Mouse (Mus musculus): ENCODE data around the gene BC029722. TPM values are rescaled to one million over a fixed set of nuclear protein-coding genes. Genes with fewer than 3 reads are reported as not detected.

BC029722 gene
- polyA plus RNA-seq, 1 experiment from 2014 or later, result 28.4 TPM

DNA sequence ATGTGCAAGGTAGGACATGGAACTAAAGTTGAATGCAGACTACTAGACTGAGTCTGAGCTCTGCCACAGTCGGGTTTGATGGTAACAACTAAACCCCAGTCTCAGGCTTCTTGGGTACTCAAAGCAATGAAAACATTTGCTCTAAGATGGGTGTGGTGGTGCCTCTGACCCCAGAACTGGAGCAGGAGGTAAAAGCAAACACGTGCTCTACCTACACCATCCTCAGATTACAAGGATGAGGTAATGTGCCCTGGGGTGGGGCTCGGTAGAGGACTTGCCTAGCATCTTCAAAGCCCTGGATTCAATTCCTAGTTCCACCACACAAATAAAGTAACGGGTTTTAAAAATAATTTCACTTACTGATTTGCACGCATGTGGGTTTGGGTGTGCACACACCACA is 33.3 kb upstream of the BC029722 start:
- DNase-seq (ENCODE audit: low spot score), result no peak
- ATAC-seq (replicated peaks; ENCODE audit: low FRiP score, low read depth), result no peak
- no peak overlapping the region for H3K4me3 ChIP-seq (replicated peaks; ENCODE audit: low read depth, low read length)
- no peaks in the 10 kb centered on the region for H3K4me1 ChIP-seq (replicated peaks; ENCODE audit: insufficient read depth, low read length)
- peaks cover 28% of the 10 kb centered on the region; the same call in 1 of the 2 replicates for H3K36me3 ChIP-seq (ENCODE audit: insufficient read depth, low read length)
- TF ChIP-seq CTCF (IDR thresholded peaks at IDR 0.05; ENCODE audit: low read depth), result no peak
- no peaks in the 10 kb centered on the region for H3K9me3 ChIP-seq (replicated peaks; ENCODE audit: low read length)
- no peak overlapping the region for H3K4me2 ChIP-seq (ENCODE audit: low read length)
- 65% methylated on average over 5 of the region's 5 CpGs for WGBS
- no peak overlapping the region for H3K9ac ChIP-seq (ENCODE audit: low read depth, low read length)
- H3K27me3 ChIP-seq (ENCODE audit: insufficient read depth, low read length), result no peaks in the 10 kb centered on the region
- no peak overlapping the region for H3K27ac ChIP-seq

DNA sequence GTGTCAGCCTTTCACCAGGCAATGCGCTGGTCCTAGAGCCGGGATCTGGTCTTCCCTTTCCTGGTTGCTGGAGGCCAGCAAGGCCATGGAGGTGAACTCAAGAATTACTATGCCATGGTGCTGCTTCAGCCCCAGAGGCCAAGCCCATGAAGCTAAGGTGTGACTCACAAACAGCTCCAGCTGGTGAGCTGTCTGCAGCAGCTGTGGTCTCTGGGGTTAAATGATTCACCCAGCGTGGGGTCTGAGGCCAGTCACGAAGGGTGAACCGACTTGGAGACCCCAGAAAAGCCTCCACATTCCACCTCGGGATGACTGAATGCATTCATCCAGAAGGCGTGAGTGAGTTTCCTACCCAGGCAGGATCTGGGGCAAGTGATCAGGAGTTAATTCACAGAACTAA is 30.9 kb upstream of the BC029722 start:
- WGBS, result 80% methylated on average over 7 of the region's 7 CpGs

DNA sequence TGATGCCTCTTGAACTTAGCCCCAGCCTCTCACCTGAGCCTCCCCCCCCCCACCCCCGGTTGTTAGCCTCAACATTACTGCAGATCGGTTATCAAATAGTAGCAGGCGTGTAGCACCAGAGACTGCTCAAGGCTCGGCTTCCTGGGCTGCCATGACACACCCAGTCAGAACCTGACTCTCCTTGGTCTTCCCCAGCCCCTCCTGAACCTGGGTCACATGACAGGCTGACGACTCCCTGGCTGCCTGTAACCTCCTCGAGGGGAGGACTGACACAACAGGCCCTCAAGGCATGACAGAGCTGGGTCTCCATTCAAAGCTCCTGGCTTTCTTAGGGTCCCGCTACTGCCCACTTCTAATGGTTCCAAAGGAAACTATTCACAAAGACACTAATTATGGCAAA is 30.2 kb upstream of the BC029722 start:
- ATAC-seq (replicated peaks; ENCODE audit: low FRiP score, low read depth) (no peak), DNase-seq (ENCODE audit: low spot score) (no peak)
- Histone ChIP-seq H3K9me3 (replicated peaks; ENCODE audit: low read length) (no peaks in the 10 kb centered on the region), H3K4me1 (replicated peaks; ENCODE audit: insufficient read depth, low read length) (no peaks in the 10 kb centered on the region), H3K27ac (no peak overlapping the region), H3K4me2 (ENCODE audit: low read length) (no peak overlapping the region), H3K9ac (ENCODE audit: low read depth, low read length) (no peak overlapping the region), H3K36me3 (ENCODE audit: insufficient read depth, low read length) (peaks cover 47% of the 10 kb centered on the region), H3K4me3 (replicated peaks; ENCODE audit: low read depth, low read length) (no peak overlapping the region), H3K27me3 (ENCODE audit: insufficient read depth, low read length) (no peaks in the 10 kb centered on the region)
- no peak for TF ChIP-seq CTCF (IDR thresholded peaks at IDR 0.05; ENCODE audit: low read depth)
- 56% methylated on average over 7 of the region's 7 CpGs for WGBS

More for the DNA sequence above, 30.9 kb upstream of the BC029722 start:
- DNase-seq (ENCODE audit: low spot score), result no peak
- peaks cover 47% of the 10 kb centered on the region for H3K36me3 ChIP-seq (ENCODE audit: insufficient read depth, low read length)
- no peaks in the 10 kb centered on the region for H3K9me3 ChIP-seq (replicated peaks; ENCODE audit: low read length)
- H3K27ac ChIP-seq, result no peak overlapping the region
- H3K4me1 ChIP-seq (replicated peaks; ENCODE audit: insufficient read depth, low read length), result no peaks in the 10 kb centered on the region
- no peak for ATAC-seq (replicated peaks; ENCODE audit: low FRiP score, low read depth)
- no peak overlapping the region for H3K4me2 ChIP-seq (ENCODE audit: low read length)
- no peak overlapping the region for H3K9ac ChIP-seq (ENCODE audit: low read depth, low read length)
- TF ChIP-seq CTCF (IDR thresholded peaks at IDR 0.05; ENCODE audit: low read depth), result no peak
- no peak overlapping the region for H3K4me3 ChIP-seq (replicated peaks; ENCODE audit: low read depth, low read length)
- H3K27me3 ChIP-seq (ENCODE audit: insufficient read depth, low read length), result no peaks in the 10 kb centered on the region

DNA sequence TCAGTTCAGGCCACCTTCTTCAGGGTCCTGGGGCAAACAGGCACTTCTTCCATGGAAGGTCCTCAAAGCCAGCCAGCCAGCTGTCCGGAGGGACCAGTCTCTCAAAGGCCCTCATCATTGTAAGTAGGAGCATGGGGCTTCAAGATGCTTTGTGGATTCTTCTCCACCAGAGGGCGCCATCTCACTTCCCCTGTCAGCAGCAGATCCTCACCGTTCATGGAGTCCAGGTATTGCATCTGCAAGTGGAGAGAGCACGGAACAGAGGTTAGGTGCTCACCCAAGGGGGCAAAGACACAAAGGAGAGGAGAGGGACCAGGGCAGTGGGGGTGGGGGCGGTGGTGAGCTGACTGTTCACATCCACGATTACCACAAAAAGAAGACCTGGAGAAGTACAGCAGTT is 29.1 kb upstream of the BC029722 start:
- no peaks in the 10 kb centered on the region for H3K27me3 ChIP-seq (ENCODE audit: insufficient read depth, low read length)
- DNase-seq (ENCODE audit: low spot score) (peak; percentile 89), ATAC-seq (replicated peaks; ENCODE audit: low FRiP score, low read depth) (no peak)
- H3K27ac ChIP-seq, result no peak overlapping the region
- TF ChIP-seq CTCF (IDR thresholded peaks at IDR 0.05; ENCODE audit: low read depth), result peak; percentile 97
- no peak overlapping the region for H3K9ac ChIP-seq (ENCODE audit: low read depth, low read length)
- no peaks in the 10 kb centered on the region for H3K4me1 ChIP-seq (replicated peaks; ENCODE audit: insufficient read depth, low read length)
- no peaks in the 10 kb centered on the region for H3K9me3 ChIP-seq (replicated peaks; ENCODE audit: low read length)
- peaks cover 42% of the 10 kb centered on the region for H3K36me3 ChIP-seq (ENCODE audit: insufficient read depth, low read length)
- no peak overlapping the region for H3K4me2 ChIP-seq (ENCODE audit: low read length)
- H3K4me3 ChIP-seq (replicated peaks; ENCODE audit: low read depth, low read length), result no peak overlapping the region
- WGBS, result 27% methylated on average over 6 of the region's 6 CpGs

DNA sequence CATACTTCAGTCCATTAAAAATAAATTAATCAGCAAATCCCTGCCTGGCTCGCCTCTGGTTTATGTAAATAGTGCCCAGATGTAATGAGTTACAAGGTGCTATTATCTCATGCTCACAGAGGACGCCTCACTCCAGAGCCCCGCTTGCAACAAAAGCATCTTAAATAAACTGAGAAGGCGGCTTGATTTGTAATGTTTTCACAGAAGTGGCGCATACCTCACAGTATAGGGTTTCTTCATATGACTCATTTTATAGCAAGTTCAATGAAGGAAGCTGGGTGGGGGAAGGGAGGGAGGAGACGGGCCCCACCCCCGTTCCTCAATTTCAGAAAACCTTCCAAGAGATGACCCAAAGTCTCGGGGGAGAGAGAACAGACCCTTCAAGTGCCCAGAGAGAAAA is 27.7 kb upstream of the BC029722 start:
- H3K4me1 ChIP-seq (replicated peaks; ENCODE audit: insufficient read depth, low read length), result no peaks in the 10 kb centered on the region
- no peak overlapping the region for H3K27ac ChIP-seq
- whole genome bisulfite sequencing, result 54% methylated on average over 8 of the region's 8 CpGs
- no peak for DNase-seq (ENCODE audit: low spot score)
- no peak overlapping the region for H3K4me3 ChIP-seq (replicated peaks; ENCODE audit: low read depth, low read length)
- H3K9ac ChIP-seq (ENCODE audit: low read depth, low read length), result no peak overlapping the region
- no peaks in the 10 kb centered on the region for H3K27me3 ChIP-seq (ENCODE audit: insufficient read depth, low read length)
- H3K9me3 ChIP-seq (replicated peaks; ENCODE audit: low read length), result no peaks in the 10 kb centered on the region
- no peak overlapping the region for H3K4me2 ChIP-seq (ENCODE audit: low read length)
- ATAC-seq (replicated peaks; ENCODE audit: low FRiP score, low read depth), result no peak
- no peak for TF ChIP-seq CTCF (IDR thresholded peaks at IDR 0.05; ENCODE audit: low read depth)
- peaks cover 41% of the 10 kb centered on the region for H3K36me3 ChIP-seq (ENCODE audit: insufficient read depth, low read length)

DNA sequence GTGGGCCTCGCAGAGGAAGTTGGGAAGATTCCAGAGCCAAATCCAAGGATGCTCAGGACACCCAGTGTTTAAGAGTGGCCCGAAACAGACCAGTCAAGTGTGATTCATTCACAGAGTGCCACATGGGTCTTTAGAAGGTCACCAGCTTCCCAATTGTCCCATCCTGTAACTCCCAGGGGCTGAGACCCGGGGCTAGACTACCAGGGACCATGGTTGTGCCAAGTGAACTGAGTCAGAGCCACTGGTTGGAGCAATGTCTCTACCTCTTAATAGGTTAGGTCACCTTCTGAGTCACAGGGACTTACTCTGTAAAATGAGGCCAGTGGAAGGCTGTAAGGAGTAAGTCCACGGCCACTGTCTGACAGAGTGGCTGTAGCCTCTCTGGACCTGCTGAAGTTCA is 19.7 kb upstream of the BC029722 start:
- Histone ChIP-seq H3K27ac (no peak overlapping the region), H3K36me3 (ENCODE audit: insufficient read depth, low read length) (no peaks in the 10 kb centered on the region), H3K4me2 (ENCODE audit: low read length) (no peak overlapping the region), H3K9me3 (replicated peaks; ENCODE audit: low read length) (no peaks in the 10 kb centered on the region), H3K4me1 (replicated peaks; ENCODE audit: insufficient read depth, low read length) (no peaks in the 10 kb centered on the region), H3K9ac (ENCODE audit: low read depth, low read length) (no peak overlapping the region), H3K4me3 (replicated peaks; ENCODE audit: low read depth, low read length) (no peak overlapping the region), H3K27me3 (ENCODE audit: insufficient read depth, low read length) (no peaks in the 10 kb centered on the region)
- ATAC-seq (replicated peaks; ENCODE audit: low FRiP score, low read depth) (no peak), DNase-seq (ENCODE audit: low spot score) (no peak)
- 84% methylated on average over 4 of the region's 4 CpGs for WGBS
- no peak for TF ChIP-seq CTCF (IDR thresholded peaks at IDR 0.05; ENCODE audit: low read depth)

DNA sequence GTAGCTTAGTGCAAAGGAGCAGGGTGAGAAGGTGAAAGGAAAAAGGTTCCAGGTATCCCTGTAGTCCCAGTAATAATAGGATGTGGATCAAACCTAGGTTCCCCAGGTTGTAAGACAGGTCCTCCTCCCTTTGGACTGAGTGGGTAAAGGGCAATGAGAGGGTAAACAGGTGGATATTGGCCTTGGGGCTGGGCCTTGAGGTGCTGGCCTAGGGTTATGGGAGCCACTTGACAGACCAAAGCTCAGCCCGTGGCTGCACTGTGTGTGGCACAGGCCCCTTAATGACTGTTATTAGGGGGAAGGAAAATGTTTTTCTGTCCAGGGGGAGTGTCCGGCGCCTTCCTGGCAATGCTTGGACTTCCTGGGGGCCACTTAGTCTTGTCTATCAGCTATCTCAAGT is 18.7 kb upstream of the BC029722 start:
- H3K4me2 ChIP-seq (ENCODE audit: low read length), result no peak overlapping the region
- no peak overlapping the region for H3K27ac ChIP-seq
- DNase-seq (ENCODE audit: low spot score), result no peak
- no peaks in the 10 kb centered on the region for H3K36me3 ChIP-seq (ENCODE audit: insufficient read depth, low read length)
- H3K4me3 ChIP-seq (replicated peaks; ENCODE audit: low read depth, low read length), result no peak overlapping the region
- no peaks in the 10 kb centered on the region for H3K27me3 ChIP-seq (ENCODE audit: insufficient read depth, low read length)
- no peak overlapping the region for H3K9ac ChIP-seq (ENCODE audit: low read depth, low read length)
- no peak for ATAC-seq (replicated peaks; ENCODE audit: low FRiP score, low read depth)
- no peaks in the 10 kb centered on the region for H3K9me3 ChIP-seq (replicated peaks; ENCODE audit: low read length)
- H3K4me1 ChIP-seq (replicated peaks; ENCODE audit: insufficient read depth, low read length), result no peaks in the 10 kb centered on the region
- no peak for TF ChIP-seq CTCF (IDR thresholded peaks at IDR 0.05; ENCODE audit: low read depth)
- 47% methylated on average over 3 of the region's 3 CpGs for WGBS

Data from kidney, postnatal 0 days (tissue).